Mouse (Mus musculus): ENCODE data around the gene Usp20.

GRCm38 (mm10) chr2:31040487-31040886 is 58.4 kb downstream of the Usp20 start:
- TF ChIP-seq CTCF (IDR thresholded peaks at IDR 0.05; ENCODE audit: low read depth), result no peak
- no peak for TF ChIP-seq EP300 (IDR thresholded peaks at IDR 0.05; ENCODE audit: low read depth)

Measured in heart, postnatal 0 days (tissue).